Mouse (Mus musculus) c-Kit-negative CD71-positive TER-119-positive erythroid progenitor cells, embryonic 14.5 days (primary cell): ENCODE results near the gene Csrp1.

ENCODE experiments used
- DNase-seq: peaks from one replicate; pipeline ENCODE4 v3.0.0-alpha.2; 2013; ENCODE audit warnings: low read depth, low spot score

The Csrp1 gene

DNA sequence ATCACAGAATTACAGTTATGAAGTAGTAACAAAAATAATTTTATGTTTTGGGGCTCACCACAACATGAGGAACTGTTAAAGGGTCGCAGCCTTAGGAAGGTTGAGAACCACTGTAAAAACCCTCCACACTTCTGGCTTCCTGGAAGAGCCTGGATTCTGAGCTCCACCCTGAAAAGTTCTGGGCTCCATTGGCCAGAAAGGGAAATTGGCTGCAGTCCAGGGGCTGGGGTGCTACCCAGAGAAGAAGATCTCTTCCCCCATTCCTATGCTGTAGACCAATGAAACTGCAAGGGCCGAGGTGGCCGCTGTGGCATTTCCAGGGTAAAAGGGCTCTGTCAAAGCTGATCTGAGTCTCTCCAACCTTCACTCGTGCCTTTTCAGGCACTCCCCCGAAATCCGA is 21.8 kb upstream of the Csrp1 start:
- DNase-seq: no peak

DNA sequence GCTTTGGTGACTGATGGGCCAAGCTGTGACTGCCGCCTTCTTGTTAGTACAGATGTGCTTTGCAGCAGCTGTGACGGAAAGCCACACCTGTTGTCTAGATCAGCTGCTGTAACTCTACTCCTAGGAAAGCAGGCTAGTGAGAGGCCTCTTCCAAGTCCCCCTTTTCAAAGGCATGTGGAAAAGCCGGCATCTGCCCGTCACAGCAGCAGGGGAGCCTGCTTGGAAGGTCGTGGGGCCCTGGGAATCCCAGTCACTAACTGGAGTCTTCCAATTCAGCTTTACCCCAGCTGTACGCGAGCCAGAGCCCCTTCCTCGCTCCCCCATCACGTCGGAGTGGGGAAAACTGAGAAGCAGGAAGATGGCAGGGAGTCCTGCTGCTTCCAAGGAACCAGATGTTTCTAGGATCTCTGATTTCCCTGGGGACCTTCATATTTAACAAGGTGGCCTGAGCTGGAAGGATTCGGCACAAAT is 21.4 kb upstream of the Csrp1 start:
- no peak for DNase-seq

DNA sequence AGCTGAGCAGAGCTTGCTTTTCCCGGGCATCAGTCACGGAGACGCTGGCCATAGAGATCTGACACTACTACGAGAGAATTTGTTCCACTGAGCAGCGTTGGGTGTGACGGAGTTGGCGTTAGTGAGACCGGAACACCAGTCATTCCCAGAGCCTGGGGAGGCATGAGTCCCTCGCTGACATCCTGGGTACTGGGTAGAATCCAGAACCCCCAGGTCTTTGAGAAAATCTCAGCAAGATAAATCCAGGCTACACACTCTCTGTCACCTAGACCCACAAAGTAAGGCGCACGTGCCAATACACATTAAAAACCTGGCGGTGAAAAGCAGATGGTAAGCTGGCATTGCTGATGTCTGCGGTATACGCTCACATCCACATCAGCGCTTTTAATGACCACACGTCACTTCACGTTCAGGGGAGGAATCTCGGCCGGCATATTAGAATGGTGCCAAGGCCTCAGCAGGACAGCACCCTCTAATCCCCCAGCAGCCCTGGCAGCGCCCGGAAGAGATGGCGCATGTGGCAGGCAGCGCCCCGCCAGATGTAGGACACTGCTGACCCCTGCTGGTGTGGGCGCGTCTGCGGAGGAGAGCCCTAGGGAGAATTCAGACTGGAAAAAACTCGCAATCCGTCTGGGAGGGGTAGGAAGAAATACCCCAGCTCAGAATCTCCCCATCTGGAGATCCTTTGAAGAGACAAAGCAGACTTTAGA is 20.7 kb upstream of the Csrp1 start:
- DNase-seq: no peak

DNA sequence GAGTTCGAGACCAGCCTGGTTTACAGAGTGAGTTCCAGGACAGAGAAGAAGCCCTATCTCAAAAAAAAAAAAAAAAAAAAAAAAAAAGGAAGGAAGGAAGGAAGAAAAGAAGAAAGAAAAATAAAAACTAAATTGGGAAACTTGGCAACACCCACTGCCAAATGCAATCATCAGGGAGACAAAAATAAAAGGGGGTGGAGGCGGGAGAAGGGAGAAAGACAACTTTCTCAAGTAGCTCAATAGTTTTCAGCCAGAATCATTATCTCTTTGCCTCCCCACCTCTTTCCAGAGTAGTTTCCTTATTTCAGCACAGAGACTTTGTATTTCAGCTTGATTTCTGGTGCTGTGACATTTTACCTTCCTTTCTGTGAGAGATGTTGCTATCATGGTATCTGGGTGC is 20.0 kb upstream of the Csrp1 start:
- no peak for DNase-seq

DNA sequence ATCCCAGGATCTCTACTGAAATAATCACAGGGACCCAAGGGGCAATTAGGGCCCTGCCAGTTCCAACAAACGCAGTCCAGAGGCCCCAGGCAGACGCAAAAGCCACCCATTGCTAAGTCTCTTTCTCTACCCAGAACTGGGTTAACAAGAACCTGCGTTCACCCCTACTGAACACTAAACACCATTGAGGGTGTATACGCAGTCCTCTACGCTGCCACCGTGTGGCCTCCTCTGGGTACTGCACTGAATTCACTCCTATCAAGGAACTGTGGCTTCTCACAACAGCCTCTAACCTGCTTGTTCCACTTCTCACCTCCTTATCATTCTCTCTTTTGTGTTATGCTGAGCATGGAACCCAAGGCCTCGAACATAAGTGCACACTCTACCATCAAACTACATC is 19.3 kb upstream of the Csrp1 start:
- DNase-seq: peak; percentile 32

DNA sequence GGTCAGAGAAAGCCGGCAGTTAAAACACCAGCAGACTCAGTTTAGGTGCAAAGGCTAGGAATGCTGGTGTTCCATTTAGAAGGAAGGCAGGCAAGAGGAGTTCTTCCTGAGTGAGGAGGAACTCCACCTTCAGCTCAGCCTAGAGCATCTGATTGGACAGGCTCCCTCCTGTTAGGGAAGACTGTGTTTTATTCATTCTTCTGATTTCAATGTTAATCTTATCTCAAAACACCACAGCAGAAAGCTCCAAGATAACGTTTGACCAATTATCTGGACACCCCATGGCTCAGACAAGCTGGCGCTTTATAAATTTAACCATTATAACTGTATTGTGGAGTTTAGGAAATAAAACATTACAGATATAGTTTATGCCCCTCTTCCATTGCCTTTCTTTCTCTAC is 18.5 kb upstream of the Csrp1 start:
- DNase-seq: no peak

DNA sequence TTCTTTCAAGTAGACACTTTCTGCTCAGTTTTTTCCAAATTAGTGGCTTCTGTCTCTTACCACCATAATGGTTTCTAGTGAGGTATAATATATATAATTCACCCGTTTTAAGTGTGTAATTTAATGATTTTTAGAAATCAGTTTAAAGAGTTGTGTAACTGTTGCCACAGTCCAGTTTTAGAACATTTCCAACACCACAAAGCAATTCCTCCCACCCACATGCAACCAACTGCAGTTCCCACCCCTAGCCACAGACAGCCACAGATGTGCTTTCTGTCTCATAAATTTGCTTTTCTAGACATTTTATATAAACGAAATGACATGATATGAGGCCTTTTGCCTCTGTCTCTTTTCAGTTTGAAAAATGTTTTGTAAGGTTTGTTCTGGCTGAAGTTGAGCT is 17.1 kb upstream of the Csrp1 start:
- no peak for DNase-seq

DNA sequence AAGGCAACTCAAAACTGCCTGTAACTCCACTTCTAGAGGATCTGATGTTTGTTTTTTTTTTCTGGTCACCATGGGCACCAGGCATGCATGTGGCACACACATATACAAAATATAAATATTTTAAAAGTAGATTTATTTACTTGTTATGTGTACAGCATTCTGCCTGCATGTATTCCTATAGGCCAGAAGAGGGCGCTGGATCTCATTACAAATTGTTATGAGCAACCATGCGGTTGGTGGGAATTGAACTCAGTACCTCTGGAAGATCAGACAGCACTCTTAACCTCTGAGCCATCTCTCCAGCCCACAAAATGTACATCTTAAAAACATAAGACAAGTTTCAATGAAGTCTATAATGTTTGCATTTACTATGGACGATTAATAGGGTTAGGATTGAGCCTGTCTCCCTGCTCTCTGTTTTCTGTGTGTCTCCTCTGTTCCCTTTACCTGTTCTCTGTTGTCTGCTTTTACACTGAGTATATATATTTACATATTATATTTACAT is 15.5 kb upstream of the Csrp1 start:
- DNase-seq: no peak

DNA sequence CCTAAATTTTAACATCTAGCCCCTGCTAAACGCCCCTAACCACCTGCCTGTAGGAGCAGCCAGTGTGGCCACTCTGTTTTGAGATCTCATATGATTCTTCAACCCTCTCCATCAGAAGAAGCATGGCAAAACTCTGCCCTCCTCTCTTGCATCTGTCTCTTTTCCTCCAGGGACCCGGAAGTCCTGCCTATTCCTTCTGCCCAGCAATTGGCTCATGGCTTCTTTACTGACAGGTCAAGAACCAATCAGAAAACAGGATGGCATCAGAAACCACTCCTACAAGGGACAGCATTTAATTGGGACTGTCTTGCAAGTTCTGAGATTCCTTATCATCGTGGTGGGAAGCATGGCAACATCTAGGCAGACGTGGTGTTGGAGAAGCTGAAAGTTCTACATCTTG is 11.5 kb upstream of the Csrp1 start:
- DNase-seq: no peak

DNA sequence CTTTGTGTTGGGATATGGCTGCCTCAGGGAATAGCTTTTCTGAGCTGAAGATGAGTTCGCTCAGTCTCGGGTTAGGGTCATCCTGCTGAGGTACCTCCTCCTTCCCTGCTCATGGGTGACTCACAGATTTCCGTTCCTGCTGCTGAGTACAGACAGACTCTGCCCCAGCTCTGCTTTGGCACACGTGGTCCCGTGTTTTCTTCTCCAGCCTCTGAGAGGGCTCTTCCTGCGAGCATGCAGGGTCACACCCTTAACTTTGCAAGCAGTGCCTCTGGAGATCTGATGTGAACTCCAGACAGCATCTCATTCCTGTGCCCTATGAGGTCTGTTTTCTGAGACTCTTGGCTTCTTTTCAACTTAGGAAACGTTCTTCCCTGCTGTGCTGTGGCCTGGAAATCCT is 8.7 kb upstream of the Csrp1 start:
- no peak for DNase-seq

DNA sequence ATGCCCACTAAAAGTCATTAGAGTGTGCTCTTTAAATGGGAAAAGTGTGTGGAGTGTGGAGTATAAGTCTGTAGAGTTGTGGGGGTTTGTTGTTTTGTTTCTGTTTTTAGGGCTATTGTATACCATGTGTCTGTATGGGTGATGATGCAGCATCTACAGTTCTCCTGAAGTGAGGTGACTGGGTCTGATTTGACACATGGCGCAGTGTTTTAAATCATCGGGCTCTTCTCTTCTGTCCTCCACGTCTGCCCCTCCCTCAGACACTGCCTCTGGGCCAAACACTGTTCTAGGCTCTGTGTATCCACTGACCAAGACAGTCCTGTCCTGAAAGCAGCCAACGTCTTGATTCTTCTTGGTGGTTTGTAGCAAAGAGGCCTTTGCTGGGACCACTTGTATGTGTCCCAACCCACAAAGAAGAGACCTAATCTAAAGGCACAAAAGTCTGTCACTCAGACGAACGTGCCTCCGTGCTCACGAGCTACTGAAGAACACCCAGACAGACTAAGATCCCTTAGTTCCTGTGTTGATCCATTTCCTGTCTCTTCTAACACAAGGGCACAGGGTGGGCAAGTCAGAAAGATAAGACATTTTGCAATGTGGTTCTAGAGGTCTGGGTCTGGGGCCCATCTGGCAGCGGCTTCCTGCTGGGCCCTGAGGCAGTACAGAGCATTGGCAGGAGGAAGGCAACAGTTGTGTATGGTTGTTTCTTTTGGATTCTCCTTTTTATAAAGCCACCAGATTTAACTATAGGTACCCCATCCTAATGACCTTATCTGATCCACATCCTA is 5.6 kb upstream of the Csrp1 start:
- no peak for DNase-seq

DNA sequence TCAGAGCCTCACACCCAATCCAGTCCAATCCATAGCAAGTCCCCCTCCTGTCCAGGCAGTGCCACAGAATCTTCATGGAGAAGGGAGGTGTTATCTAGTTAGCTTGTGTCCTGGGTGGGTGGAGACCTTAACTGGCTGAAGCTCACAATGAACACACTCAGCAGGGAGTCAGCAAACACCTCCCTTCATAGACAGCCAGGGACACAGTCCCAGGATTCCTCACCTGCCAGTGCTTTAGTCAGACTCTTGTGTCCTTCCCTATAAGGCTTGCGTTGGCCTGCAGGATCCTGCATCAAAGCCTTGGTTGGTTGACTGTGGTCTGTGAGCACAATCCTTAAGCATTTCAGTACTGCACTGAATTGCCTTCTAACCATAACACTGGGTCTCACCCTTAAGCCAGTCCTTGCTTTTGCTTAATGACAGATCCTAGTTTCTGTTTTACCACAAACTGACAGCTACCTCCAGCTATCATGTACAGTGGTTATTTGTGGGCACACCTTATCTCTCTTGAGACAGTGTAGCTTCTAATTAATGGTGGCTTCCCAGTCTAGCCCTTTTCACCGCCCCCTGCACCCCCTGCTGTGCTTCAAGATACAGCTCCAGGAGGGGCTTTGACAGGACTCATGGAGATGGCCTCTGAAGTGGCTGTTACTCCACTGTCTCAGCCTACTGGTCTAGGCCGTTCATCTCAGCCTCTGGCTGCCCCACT is 4.8 kb upstream of the Csrp1 start:
- no peak for DNase-seq

DNA sequence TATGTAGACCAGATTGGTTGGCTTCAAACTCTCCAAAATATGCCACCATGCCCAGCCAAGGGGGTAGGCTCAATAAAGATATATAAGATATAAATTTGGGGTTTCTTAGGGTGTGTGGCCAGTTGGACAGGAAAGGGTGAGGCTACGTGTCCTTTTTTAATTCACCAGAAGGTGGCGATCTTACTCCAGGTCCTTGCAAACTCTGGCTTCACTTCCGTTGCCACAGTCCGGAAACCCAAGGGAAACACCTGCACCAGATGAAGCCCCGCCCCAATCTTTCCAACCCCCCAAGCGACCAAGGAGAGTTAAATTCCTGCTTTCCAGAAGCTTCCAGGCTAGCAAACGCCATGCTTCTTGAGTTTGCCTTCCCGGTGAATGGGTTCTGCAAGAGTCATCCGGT is 375 bp upstream of the Csrp1 start:
- peak; percentile 61 for DNase-seq

DNA sequence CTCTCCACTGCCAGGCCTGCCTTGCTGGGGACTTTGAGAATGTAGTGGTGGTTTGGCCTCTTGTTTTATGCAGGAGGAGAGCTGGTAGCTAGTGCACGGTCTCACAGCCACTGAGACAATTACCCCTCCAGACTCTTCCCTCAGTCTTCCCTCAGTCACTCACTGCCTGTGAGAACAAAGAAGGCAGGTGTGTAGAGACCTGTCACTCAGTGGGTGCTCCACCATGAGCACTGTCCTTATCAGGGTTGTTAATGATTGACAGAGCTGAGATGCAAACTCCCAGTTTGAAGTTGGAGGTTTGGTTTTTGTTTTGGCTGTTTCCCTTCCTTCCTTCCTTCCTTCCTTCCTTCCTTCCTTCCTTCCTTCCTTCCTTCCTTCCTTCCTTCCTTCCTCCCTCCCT is 3.2 kb downstream of the Csrp1 start:
- DNase-seq: no peak

DNA sequence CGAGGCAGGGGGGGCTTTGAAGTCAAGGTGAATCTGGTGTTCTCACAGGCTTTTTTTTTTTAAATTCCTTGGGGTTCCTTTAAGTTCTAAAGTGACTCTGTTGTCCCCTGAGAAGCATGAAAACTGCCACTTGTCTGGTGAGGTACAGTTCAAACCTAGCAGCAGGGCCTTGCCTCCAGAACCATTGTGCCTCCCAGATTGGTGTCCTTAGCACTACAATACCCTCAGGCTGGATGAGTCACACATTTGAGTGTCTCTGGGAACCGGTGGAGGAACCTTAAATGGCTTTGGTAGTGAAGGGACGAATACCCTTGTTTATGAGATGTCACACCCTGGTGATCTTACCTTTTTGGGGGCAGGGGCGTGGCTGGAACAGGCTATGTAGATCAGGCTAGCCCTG is 4.3 kb downstream of the Csrp1 start:
- no peak for DNase-seq

DNA sequence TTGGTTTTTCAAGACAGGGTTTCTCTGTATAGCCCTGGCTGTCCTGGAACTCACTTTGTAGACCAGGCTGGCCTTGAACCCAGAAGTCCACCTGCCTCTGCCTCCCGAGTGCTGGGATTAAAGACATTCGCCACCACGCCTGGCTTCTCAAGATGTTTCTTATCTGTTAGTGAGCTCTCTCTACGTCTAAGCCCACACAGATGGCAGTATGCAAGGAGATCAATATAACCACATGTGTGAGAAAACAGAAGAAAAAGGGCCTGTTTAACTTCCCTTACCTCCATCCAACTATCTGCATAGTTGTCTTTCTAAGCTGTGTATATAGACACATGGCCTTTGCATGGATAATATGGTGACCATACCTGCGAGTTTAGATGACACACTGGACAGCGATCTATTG is 5.5 kb downstream of the Csrp1 start:
- DNase-seq: no peak

DNA sequence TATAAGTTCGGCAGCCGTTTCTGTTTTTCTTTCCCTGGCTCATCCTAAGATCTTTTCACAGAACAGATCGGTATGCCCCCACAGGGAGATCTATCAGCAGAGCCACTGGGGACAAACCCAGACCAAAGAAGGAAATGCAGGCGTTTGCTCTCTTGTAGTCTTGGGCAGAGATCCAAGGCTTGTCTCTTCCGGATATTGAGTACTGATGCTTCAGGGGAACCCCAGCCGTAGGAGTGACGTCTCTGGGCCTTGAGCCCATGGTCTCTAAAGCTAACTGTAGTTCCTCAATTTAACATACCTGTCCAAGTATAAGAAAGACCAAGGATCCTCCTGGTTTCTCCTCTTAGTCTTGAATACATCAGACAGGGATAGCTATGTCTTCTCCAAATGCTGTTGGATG is 6.1 kb downstream of the Csrp1 start:
- DNase-seq: no peak

DNA sequence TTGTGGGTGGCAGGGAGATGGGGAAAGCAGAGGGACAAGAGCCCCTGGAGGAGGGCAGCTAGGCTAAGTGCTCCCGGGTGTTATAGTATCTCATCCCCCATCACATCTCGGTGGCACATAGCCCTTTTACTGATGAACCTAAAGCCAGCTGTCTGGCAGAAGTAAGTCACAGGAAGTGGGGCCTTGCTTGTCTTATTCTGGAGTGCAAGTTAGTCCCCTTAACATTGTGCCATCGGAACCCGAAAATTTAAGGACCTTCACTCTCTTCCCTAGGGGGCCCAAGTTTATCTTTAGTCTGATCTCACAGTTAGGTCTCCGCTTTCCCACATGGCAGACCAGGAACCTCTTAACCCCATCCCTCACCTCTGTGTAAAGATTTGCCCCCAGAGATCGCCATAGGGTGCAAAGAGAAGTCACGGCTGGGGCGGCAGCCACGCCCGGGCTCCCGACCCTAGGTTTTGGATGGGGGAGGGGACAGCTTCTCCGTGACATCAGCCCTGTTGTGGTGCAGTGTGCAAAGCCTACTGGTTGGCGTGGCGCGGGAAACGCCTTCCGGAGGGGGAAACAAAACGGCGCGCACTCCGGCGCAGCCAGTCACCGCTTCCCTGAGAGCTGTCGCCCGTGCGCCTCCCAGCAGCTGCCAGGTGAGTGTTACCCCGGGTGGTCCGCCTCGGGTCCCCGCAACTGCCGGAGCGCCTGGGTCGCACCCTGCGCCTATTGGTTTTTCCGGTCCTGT is 8.9 kb downstream of the Csrp1 start:
- DNase-seq: peak; percentile 71

DNA sequence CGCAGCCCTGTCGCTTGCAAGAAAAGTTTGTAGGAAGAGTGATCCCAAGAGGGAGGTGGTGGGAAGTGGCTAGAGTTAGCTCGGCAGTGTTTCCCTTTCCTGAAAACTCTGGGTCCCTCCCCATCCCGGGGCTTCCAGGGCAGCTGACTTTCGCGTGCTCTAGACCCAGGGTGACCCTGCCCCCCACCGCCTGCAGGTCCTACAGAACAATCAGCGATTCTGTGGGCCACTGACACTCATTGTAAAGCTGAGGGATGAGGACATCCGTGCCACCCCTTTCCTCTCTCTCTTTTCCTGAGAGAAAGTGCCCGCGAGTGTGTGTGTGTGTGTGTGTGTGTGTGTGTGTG is 9.5 kb downstream of the Csrp1 start:
- DNase-seq: peak; percentile 29

DNA sequence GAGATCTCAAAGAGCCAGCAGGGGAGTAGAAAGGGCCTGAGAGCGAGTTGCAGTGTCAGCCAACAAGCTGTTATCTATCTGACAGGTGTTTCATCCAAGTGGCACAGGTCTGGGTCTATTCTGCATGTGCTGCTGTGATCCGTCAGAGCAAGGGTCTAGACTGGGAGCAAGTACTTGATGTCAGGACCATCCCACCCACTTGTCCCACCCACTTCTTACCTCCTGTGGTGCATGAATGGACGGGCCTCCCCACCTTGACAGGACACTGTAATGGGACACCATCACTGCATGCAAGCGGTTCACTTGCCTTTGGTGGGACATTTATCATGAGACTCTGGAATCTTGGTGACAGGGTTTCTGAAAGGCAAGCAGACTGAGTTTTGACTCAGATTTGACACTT is 10.0 kb downstream of the Csrp1 start:
- DNase-seq: no peak

DNA sequence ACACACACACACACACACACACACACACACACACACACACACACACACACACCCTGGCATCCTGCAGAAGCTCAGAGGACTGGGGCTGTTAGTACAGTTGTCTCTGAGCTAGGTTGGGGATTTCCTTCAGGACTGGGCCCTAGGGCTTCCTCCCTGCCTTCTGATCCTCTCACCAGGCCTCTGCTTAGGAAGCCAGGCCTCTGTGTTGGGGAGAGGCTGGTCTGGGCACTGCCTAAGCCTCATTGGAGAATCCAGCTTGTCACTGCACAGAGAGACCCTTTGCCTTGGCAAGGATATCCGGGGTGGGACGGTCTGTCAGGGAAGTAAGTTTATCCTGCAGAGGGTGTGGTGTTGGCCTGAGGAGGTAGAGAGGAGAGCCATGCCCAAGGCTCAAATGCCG is 10.4 kb downstream of the Csrp1 start:
- no peak for DNase-seq

DNA sequence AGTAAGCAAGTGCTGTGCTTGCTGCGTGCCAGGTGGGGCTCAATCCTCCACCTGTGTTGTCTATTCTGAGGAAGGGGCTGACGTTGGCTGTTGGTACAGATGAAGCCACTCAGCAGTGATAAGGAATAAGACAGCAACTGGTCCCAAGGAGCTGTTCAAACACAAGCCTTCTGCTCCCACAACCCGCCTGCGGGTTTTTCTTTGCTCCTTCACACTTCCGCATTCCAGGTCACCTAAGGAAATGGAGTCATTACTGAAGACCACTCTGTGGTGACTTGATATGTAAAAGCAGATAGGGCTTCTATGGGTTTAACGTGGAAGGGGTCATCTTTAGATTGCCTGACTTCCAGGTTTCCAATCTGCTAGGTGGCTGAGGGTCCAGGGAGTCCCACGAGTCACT is 11.5 kb downstream of the Csrp1 start:
- DNase-seq: no peak
